Mouse (Mus musculus): ENCODE results near the gene Cdkn3. TPM values are rescaled to one million over a fixed set of nuclear protein-coding genes. Genes with fewer than 3 reads are reported as not detected.

The Cdkn3 gene
- polyA plus RNA-seq (2015; fragmentation: Nextera tagmentation; extraction: Ambion mirVana), result 34.7 and 45.9 TPM in 2 replicates

GRCm38 (mm10) chr14:46760355-46761029 lies at the start of gene Cdkn3:
Gene Cdkn3, plus strand, starts transcription at chr14:46760541.

GRCm38 (mm10) chr14:46787787-46788504 lies 27.6 kb downstream of the Cdkn3 start, which contains the start of gene Cnih1:
Gene Cnih1, minus strand, starts transcription at chr14:46788411.

Other genes starting within 250 kb of the Cdkn3 start
- 161 and 230 TPM in 2 replicates for gene Cnih1, start 27.9 kb downstream of the Cdkn3 start, polyA plus RNA-seq (2015; fragmentation: Nextera tagmentation; extraction: Ambion mirVana)
- gene Gmfb, start 61.7 kb downstream of the Cdkn3 start, polyA plus RNA-seq (2015; fragmentation: Nextera tagmentation; extraction: Ambion mirVana), result 67.7 and 73.3 TPM in 2 replicates
- gene Cgrrf1, start 71.6 kb downstream of the Cdkn3 start, polyA plus RNA-seq (2015; fragmentation: Nextera tagmentation; extraction: Ambion mirVana), result 42.8 and 50.3 TPM in 2 replicates
- 5.5 and 8.1 TPM in 2 replicates for gene Samd4, start 122.3 kb downstream of the Cdkn3 start, polyA plus RNA-seq (2015; fragmentation: Nextera tagmentation; extraction: Ambion mirVana)

All from adrenal gland, postnatal 0 days (tissue).